Mouse (Mus musculus) stomach, postnatal 0 days (tissue): ENCODE results near the gene Dupd1.

Experiments used
- CTCF ChIP-seq: IDR thresholded peaks from 2 replicates; pipeline ENCODE4 v1.5.1; 2016; ENCODE audit warnings: antibody characterized with exemption, low read depth, mild to moderate bottlenecking, moderate library complexity
- EP300 ChIP-seq: optimal IDR thresholded peaks from 2 replicates; pipeline ENCODE3; 2016; ENCODE audit warnings: antibody characterized with exemption

DNA sequence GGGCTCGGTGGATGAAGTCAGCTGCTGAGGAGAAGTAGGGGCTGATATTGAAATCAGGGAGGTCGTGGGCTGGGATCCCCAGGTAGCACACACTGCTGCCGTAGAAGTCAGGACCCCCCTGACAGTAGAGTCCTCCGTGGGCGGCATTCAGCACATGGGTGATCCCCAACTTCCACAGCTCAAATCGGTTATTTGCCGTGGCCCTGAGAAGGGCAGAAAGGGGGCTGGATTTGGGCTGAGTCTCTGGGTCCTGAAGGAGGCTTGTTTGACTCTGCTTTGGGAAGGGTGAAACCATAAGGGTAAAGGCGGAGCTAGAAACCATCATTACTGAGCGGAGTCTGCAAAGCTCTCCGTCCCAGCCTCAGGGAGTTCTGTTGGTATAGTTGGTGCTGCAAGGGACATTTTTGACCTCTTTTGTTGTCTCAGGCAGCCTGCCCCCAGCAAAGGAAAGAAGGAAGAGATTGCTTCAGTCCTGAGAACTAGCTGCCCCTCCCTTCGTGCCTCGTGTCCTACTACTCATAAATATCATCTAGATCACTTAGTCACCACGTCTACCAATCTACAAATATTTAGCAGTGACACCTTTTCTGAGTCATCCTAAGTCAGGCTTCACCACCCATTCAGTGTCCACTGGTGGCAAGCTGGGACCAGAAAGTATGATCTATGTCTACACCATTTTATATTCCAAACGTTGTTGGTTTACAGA is 33.2 kb upstream of the Dupd1 start:
- TF ChIP-seq CTCF (no peak), EP300 (no peak)
